In genomic region chr15:96287369-96287975, GRCm38 (mm10) we compare ENCODE assay signal across 8 mouse cellular contexts. TPM values are rescaled to one million over a fixed set of nuclear protein-coding genes. Genes with fewer than 3 reads are reported as not detected.
DNase-seq lines count a peak whose midpoint lies in the region; ATAC-seq and TF ChIP-seq lines count a peak whose summit lies in the region.

Arid2 (plus strand) TSS chr15:96287518.

- H3K4me2 ChIP-seq in forebrain, embryonic 11.5 days (ENCODE audit: low read depth, low read length, severe bottlenecking): peak within 1 kb of the TSS; percentile 77
- peak within 1 kb of the TSS; percentile 90 for H3K4me2 ChIP-seq in heart, embryonic 16.5 days (ENCODE audit: low read depth, low read length)
- H3K4me2 ChIP-seq in neural tube, embryonic 14.5 days (ENCODE audit: low read depth, low read length): peak within 1 kb of the TSS; percentile 83

- peak; percentile 15 for ATAC-seq in forebrain, embryonic 11.5 days (replicated peaks; ENCODE audit: low FRiP score)
- peak; percentile 33 for ATAC-seq in heart, embryonic 16.5 days (replicated peaks; ENCODE audit: extremely low read depth, insufficient read depth, low FRiP score)
- ATAC-seq in neural tube, embryonic 14.5 days (ENCODE audit: low read depth): peak; percentile 13

- peak; percentile 76 for DNase-seq in CD4-positive, CD25-positive, alpha-beta regulatory T cell, adult 2 months (ENCODE audit: low read depth, low spot score)
- peak; percentile 66 for DNase-seq in brain, adult 2 months (ENCODE audit: low read depth, low spot score)
- DNase-seq in forebrain, embryonic 11.5 days (ENCODE audit: low spot score): peak; percentile 90
- peak; percentile 64 to 81 for DNase-seq in kidney, postnatal 25 days
- DNase-seq in lung, adult 18-20 months: peak; percentile 62 to 73
- peak; percentile 70 for DNase-seq in thymus, adult 2 months

- under 1% methylated on average over 43 of the region's 67 CpGs for WGBS in forebrain, embryonic 11.5 days
- WGBS in heart, embryonic 16.5 days: under 1% methylated on average over 47 of the region's 67 CpGs
- WGBS in neural tube, embryonic 14.5 days: under 1% methylated on average over 37 of the region's 67 CpGs
- 2% methylated on average over 54 of the region's 67 CpGs for WGBS in thymus, adult 2 months

- peak; percentile 23; the same call in 1 of the 2 replicates for TF ChIP-seq POLR2A in thymus, adult 2 months (IDR thresholded peaks at IDR 0.05; ENCODE audit: control insufficient read depth, extremely low read depth, insufficient read depth, low read length, poor library complexity)

- H3K36me3 ChIP-seq in forebrain, embryonic 11.5 days (ENCODE audit: control insufficient read depth, insufficient read depth, low read length): no peaks in the 10 kb centered on the region; the same call in 1 of the 2 replicates
- H3K36me3 ChIP-seq in heart, embryonic 16.5 days (ENCODE audit: control insufficient read depth, insufficient read depth): peaks cover 5% of the 10 kb centered on the region; the same call in 1 of the 2 replicates
- H3K36me3 ChIP-seq in neural tube, embryonic 14.5 days (ENCODE audit: control insufficient read depth, insufficient read depth, low read length): 0 out of 2 replicates have a peak, but pooled peaks cover 2% of the 10 kb centered on the region
- H3K36me3 ChIP-seq in thymus, adult 2 months (ENCODE audit: control insufficient read depth, insufficient read depth, low read length): no peaks in the 10 kb centered on the region

- H3K4me1 ChIP-seq in forebrain, embryonic 11.5 days (replicated peaks; ENCODE audit: control insufficient read depth, insufficient read depth, low read length): peaks cover 2% of the 10 kb centered on the region; the same call in 1 of the 2 replicates
- peaks cover 17% of the 10 kb centered on the region for H3K4me1 ChIP-seq in heart, embryonic 16.5 days (ENCODE audit: control insufficient read depth, insufficient read depth, low read length)
- peaks cover 14% of the 10 kb centered on the region for H3K4me1 ChIP-seq in neural tube, embryonic 14.5 days (ENCODE audit: control insufficient read depth, insufficient read depth, low read length)
- H3K4me1 ChIP-seq in thymus, adult 2 months (replicated peaks; ENCODE audit: control insufficient read depth, insufficient read depth, low read length): peaks cover 3% of the 10 kb centered on the region

- H3K9me3 ChIP-seq in forebrain, embryonic 11.5 days (ENCODE audit: control insufficient read depth, low read length): no peaks in the 10 kb centered on the region
- no peaks in the 10 kb centered on the region for H3K9me3 ChIP-seq in heart, embryonic 16.5 days (replicated peaks; ENCODE audit: control insufficient read depth, low read length)
- H3K9me3 ChIP-seq in neural tube, embryonic 14.5 days (ENCODE audit: control insufficient read depth, low read length): no peaks in the 10 kb centered on the region

- H3K27me3 ChIP-seq in forebrain, embryonic 11.5 days (ENCODE audit: control insufficient read depth, insufficient read depth, low read length): no peaks in the 10 kb centered on the region
- no peaks in the 10 kb centered on the region for H3K27me3 ChIP-seq in heart, embryonic 16.5 days (ENCODE audit: control insufficient read depth, insufficient read depth, low read length)
- H3K27me3 ChIP-seq in neural tube, embryonic 14.5 days (ENCODE audit: control insufficient read depth, insufficient read depth, low read length): no peaks in the 10 kb centered on the region
- H3K27me3 ChIP-seq in thymus, adult 2 months (ENCODE audit: control insufficient read depth, insufficient read depth, low read length): no peaks in the 10 kb centered on the region

- TF ChIP-seq CTCF in thymus, adult 2 months (IDR thresholded peaks at IDR 0.05; ENCODE audit: borderline replicate concordance, control insufficient read depth, extremely low read depth, insufficient read depth, low read length, poor library complexity): 0 out of 2 replicates have a peak, but pooled peaks have one; percentile 22

- H3K9ac ChIP-seq in forebrain, embryonic 11.5 days (ENCODE audit: low read length): peak within 1 kb of the TSS; percentile 100
- peak within 1 kb of the TSS; percentile 100 for H3K9ac ChIP-seq in heart, embryonic 16.5 days (ENCODE audit: low read length)
- peak within 1 kb of the TSS; percentile 100 for H3K9ac ChIP-seq in neural tube, embryonic 14.5 days (replicated peaks; ENCODE audit: low read depth, low read length)

- peak within 1 kb of the TSS; percentile 95 for H3K4me3 ChIP-seq in forebrain, embryonic 11.5 days (ENCODE audit: low read depth, low read length)
- H3K4me3 ChIP-seq in heart, embryonic 16.5 days (ENCODE audit: low read length): peak within 1 kb of the TSS; percentile 96
- peak within 1 kb of the TSS; percentile 94 for H3K4me3 ChIP-seq in neural tube, embryonic 14.5 days (ENCODE audit: low read depth, low read length)
- peak within 1 kb of the TSS; percentile 100 for H3K4me3 ChIP-seq in thymus, adult 2 months (ENCODE audit: control insufficient read depth, insufficient read depth, low read length)

- H3K27ac ChIP-seq in forebrain, embryonic 11.5 days (ENCODE audit: low read depth, low read length): peak within 1 kb of the TSS; percentile 100
- peak within 1 kb of the TSS; percentile 100 for H3K27ac ChIP-seq in heart, embryonic 16.5 days (ENCODE audit: low read length)
- peak within 1 kb of the TSS; percentile 100 for H3K27ac ChIP-seq in neural tube, embryonic 14.5 days (ENCODE audit: low read depth, low read length)
- peak within 1 kb of the TSS; percentile 98 for H3K27ac ChIP-seq in thymus, adult 2 months (ENCODE audit: control insufficient read depth, insufficient read depth, low read length)

RNA-seq across cellular contexts. Expression of gene Arid2, which starts in this region (rescaled TPM):
- polyA plus RNA-seq in forebrain, embryonic 11.5 days (2014; fragmentation: Nextera tagmentation; extraction: Ambion mirVana): 42.4 and 47.4 TPM in 2 replicates
- 13.5 and 14.0 TPM in 2 replicates for polyA plus RNA-seq in heart, embryonic 16.5 days (2015; fragmentation: Nextera tagmentation; extraction: Ambion mirVana)
- 26.9 and 32.0 TPM in 2 replicates for polyA plus RNA-seq in neural tube, embryonic 14.5 days (2014; fragmentation: Nextera tagmentation; extraction: Ambion mirVana)
- 70.8 and 85.7 TPM in 2 replicates for polyA plus RNA-seq in thymus, adult 2 months (2012; rRNA removed)

Comparison
In these comparisons a context has a peak if more than half of its experiments do, and no peak if none do; other contexts are left out.
1. Peak in every context shown above with its lines: DNase-seq, ATAC-seq, H3K4me3 ChIP-seq and H3K27ac ChIP-seq.